Mouse (Mus musculus) MEL (cell line): ENCODE data around the gene Rcc1. TPM values are rescaled to one million over a fixed set of nuclear protein-coding genes. Genes with fewer than 3 reads are reported as not detected.

Source experiments
- DNase-seq: peaks from one replicate; pipeline ENCODE4 v3.0.0; 2011; ENCODE audit warnings: low read depth, low spot score
- H3K27ac ChIP-seq: 2 replicates; pipeline ENCODE4 v1.5.1; 2012; ENCODE audit warnings: low read depth, mild to moderate bottlenecking, control low read depth, low read length, moderate library complexity; ENCODE audit not compliant: control insufficient read depth
- H3K27me3 ChIP-seq, 2 experiments: fragments of 150-350 bp in 1 of 2; sonication (generic) in 1 of 2; 2 replicates each; pipeline ENCODE4 v1.6.1; 2012; ENCODE audit warnings: low read length in 2 of 2, mild to moderate bottlenecking in 2 of 2, improper control_type of control experiment in 1 of 2, moderate library complexity in 1 of 2; ENCODE audit not compliant: insufficient read depth in 2 of 2, control insufficient read depth in 1 of 2
- H3K36me3 ChIP-seq, 2 experiments: 2 replicates each; pipeline ENCODE4 v1.6.1; 2012 to 2014; ENCODE audit warnings: low read length in 2 of 2, improper control_type of control experiment in 1 of 2, inconsistent platforms in 1 of 2, mild to moderate bottlenecking in 1 of 2; ENCODE audit not compliant: insufficient read depth in 2 of 2, control insufficient read depth in 1 of 2
- H3K4me1 ChIP-seq, 2 experiments: fragments of 150-350 bp in 1 of 2; sonication (generic) in 1 of 2; 2 replicates each; pipeline ENCODE4 v1.6.1; 2012; ENCODE audit warnings: low read length in 2 of 2, improper control_type of control experiment in 1 of 2, mild to moderate bottlenecking in 1 of 2; ENCODE audit not compliant: insufficient read depth in 2 of 2, control insufficient read depth in 1 of 2
- H3K4me3 ChIP-seq, 2 experiments: fragments of 150-350 bp in 1 of 2; sonication (generic) in 1 of 2; 2 replicates each; pipeline ENCODE4 v1.5.1; 2012; ENCODE audit warnings: low read depth in 2 of 2, low read length in 2 of 2, mild to moderate bottlenecking in 2 of 2, moderate library complexity in 2 of 2, control low read depth in 1 of 2, improper control_type of control experiment in 1 of 2; ENCODE audit not compliant: control insufficient read depth in 1 of 2, insufficient read depth in 1 of 2
- H3K79me2 ChIP-seq: 2 replicates; pipeline ENCODE4 v1.6.1; 2012; ENCODE audit warnings: mild to moderate bottlenecking, low read length, moderate library complexity; ENCODE audit not compliant: control insufficient read depth, poor library complexity, insufficient read depth
- H3K9ac ChIP-seq: 2 replicates; pipeline ENCODE4 v1.6.1; 2012; ENCODE audit warnings: low read depth, mild to moderate bottlenecking, control low read depth, low read length, moderate library complexity; ENCODE audit not compliant: control insufficient read depth, poor library complexity, severe bottlenecking
- H3K9me3 ChIP-seq: fragments of 150-350 bp; sonication (generic); replicated peaks from 2 replicates; pipeline ENCODE4 v1.6.1; 2012; ENCODE audit warnings: mild to moderate bottlenecking, low read length, improper control_type of control experiment, moderate library complexity; ENCODE audit not compliant: insufficient read depth
- CHD1 ChIP-seq: IDR thresholded peaks from 2 replicates; pipeline ENCODE4 v1.6.1; 2012; ENCODE audit warnings: low read depth, mild to moderate bottlenecking, inconsistent platforms, low read length, improper control_type of control experiment
- CHD2 ChIP-seq: IDR thresholded peaks from 2 replicates; pipeline ENCODE4 v1.6.1; 2011; ENCODE audit warnings: low read length, improper control_type of control experiment
- CTCF ChIP-seq, 3 experiments: IDR thresholded peaks in 2 of 3; conservative IDR thresholded peaks in 1 of 3; 2 replicates each; pipeline ENCODE4 v1.5.1; 2011 to 2012; ENCODE audit warnings: low read length in 3 of 3, low read depth in 2 of 3, mild to moderate bottlenecking in 2 of 3, improper control_type of control experiment in 1 of 3, inconsistent platforms in 1 of 3, mixed read lengths in 1 of 3, moderate library complexity in 1 of 3; ENCODE audit not compliant: control insufficient read depth in 1 of 3, insufficient read depth in 1 of 3, poor library complexity in 1 of 3, severe bottlenecking in 1 of 3
- E2F4 ChIP-seq: IDR thresholded peaks from 2 replicates; pipeline ENCODE4 v1.6.1; 2011; ENCODE audit warnings: low read depth, low read length, improper control_type of control experiment, borderline replicate concordance
- EP300 ChIP-seq, 2 experiments: IDR thresholded peaks; 2 replicates each; pipeline ENCODE4 v1.6.1; 2011; ENCODE audit warnings: improper control_type of control experiment in 2 of 2, low read length in 2 of 2, low read depth in 1 of 2, mild to moderate bottlenecking in 1 of 2
- ETS1 ChIP-seq: IDR thresholded peaks from 2 replicates; pipeline ENCODE4 v1.6.1; 2012; ENCODE audit warnings: low read depth, mild to moderate bottlenecking, inconsistent platforms, low read length, improper control_type of control experiment, moderate library complexity
- GABPA ChIP-seq: IDR thresholded peaks from 2 replicates; pipeline ENCODE4 v1.6.1; 2012; ENCODE audit warnings: low read depth, mild to moderate bottlenecking, inconsistent platforms, low read length, improper control_type of control experiment, moderate library complexity
- GATA1 ChIP-seq: IDR thresholded peaks from 2 replicates; pipeline ENCODE4 v1.6.1; 2011; ENCODE audit warnings: low read depth, low read length, improper control_type of control experiment
- MAZ ChIP-seq: IDR thresholded peaks from 2 replicates; pipeline ENCODE4 v1.6.1; 2012; ENCODE audit warnings: low read depth, mild to moderate bottlenecking, inconsistent platforms, low read length, improper control_type of control experiment
- MEF2A ChIP-seq: IDR thresholded peaks from 2 replicates; pipeline ENCODE4 v1.6.1; 2014; ENCODE audit warnings: low read depth, mild to moderate bottlenecking, inconsistent platforms, low read length, improper control_type of control experiment; ENCODE audit not compliant: poor library complexity, insufficient replicate concordance, severe bottlenecking; ENCODE audit errors: extremely low read depth
- MYB ChIP-seq: IDR thresholded peaks from 2 replicates; pipeline ENCODE4 v1.6.1; 2011; ENCODE audit warnings: mild to moderate bottlenecking, low read depth, low read length, improper control_type of control experiment
- NELFE ChIP-seq: IDR thresholded peaks from 2 replicates; pipeline ENCODE4 v1.6.1; 2011; ENCODE audit warnings: low read depth, low read length, improper control_type of control experiment
- POLR2AphosphoS2 ChIP-seq: IDR thresholded peaks from 2 replicates; pipeline ENCODE4 v1.6.1; 2011; ENCODE audit warnings: low read length, improper control_type of control experiment
- POLR2AphosphoS5 ChIP-seq: IDR thresholded peaks from 2 replicates; pipeline ENCODE4 v1.6.1; 2012; ENCODE audit warnings: low read depth, borderline replicate concordance, mild to moderate bottlenecking, inconsistent platforms, low read length, moderate library complexity, mixed read lengths
- SMC3 ChIP-seq: IDR thresholded peaks from 2 replicates; pipeline ENCODE4 v1.6.1; 2011; ENCODE audit warnings: low read depth, low read length, improper control_type of control experiment
- TAL1 ChIP-seq: IDR thresholded peaks from 2 replicates; pipeline ENCODE4 v1.6.1; 2012; ENCODE audit warnings: mild to moderate bottlenecking, inconsistent platforms, low read length, moderate library complexity, mixed read lengths
- TCF12 ChIP-seq: IDR thresholded peaks from 2 replicates; pipeline ENCODE4 v1.6.1; 2014; ENCODE audit warnings: low read depth, mild to moderate bottlenecking, inconsistent platforms, low read length, improper control_type of control experiment, moderate library complexity
- UBTF ChIP-seq: IDR thresholded peaks from 2 replicates; pipeline ENCODE4 v1.6.1; 2012; ENCODE audit warnings: low read depth, mild to moderate bottlenecking, inconsistent platforms, low read length, improper control_type of control experiment, moderate library complexity, borderline replicate concordance; ENCODE audit not compliant: insufficient read depth
- USF1 ChIP-seq: IDR thresholded peaks from 2 replicates; pipeline ENCODE4 v1.6.1; 2014; ENCODE audit warnings: low read depth, mild to moderate bottlenecking, inconsistent platforms, low read length, improper control_type of control experiment, moderate library complexity
- ZC3H11A ChIP-seq: IDR thresholded peaks from 2 replicates; pipeline ENCODE4 v1.6.1; 2012; ENCODE audit warnings: low read depth, mild to moderate bottlenecking, inconsistent platforms, low read length, improper control_type of control experiment
- ZKSCAN1 ChIP-seq: IDR thresholded peaks from 2 replicates; pipeline ENCODE4 v1.6.1; 2012; ENCODE audit warnings: low read depth, mild to moderate bottlenecking, inconsistent platforms, low read length, improper control_type of control experiment, moderate library complexity
- ZNF384 ChIP-seq: IDR thresholded peaks from 2 replicates; pipeline ENCODE4 v1.6.1; 2012; ENCODE audit warnings: low read depth, mild to moderate bottlenecking, inconsistent platforms, low read length, improper control_type of control experiment
- polyA plus RNA-seq, 2 experiments: library from polyadenylated mRNA; stranded (reverse) in 1 of 2; unstranded in 1 of 2; fragments of >175 nt in 1 of 2; fragments of >200 nt in 1 of 2; gene quantifications; 2 replicates each; pipeline versions ENCODE4 v1.2.1 to v1.2.4; 2012; ENCODE audit warnings: low replicate concordance in 2 of 2, low read depth in 1 of 2; ENCODE audit not compliant: insufficient read length in 2 of 2, insufficient read depth in 1 of 2, missing spikeins in 1 of 2
- total RNA-seq: library from RNA; depleted of rRNA; stranded (reverse); fragments of 300-350 nt; gene quantifications from 2 replicates; pipeline ENCODE4 v1.2.3, GENCODE M21; 2012

Gene Rcc1
- total and polyA plus RNA-seq, 3 experiments, result 83.6 to 186 (median 147) TPM

GRCm38 (mm10) chr4:132301486-132301885 lies 51.9 kb downstream of the Rcc1 start:
- no peak overlapping the region for H3K4me3 ChIP-seq
- no peak for TF ChIP-seq SMC3
- TF ChIP-seq GABPA, result no peak
- no peak overlapping the region for H3K27ac ChIP-seq
- H3K36me3 ChIP-seq, result peaks cover 0 to 12% of the 10 kb centered on the region in 2 experiments; a peak in 2 of 4 replicates
- H3K9ac ChIP-seq, result no peak overlapping the region
- no peaks in the 10 kb centered on the region for H3K9me3 ChIP-seq
- peaks cover 0 to 26% of the 10 kb centered on the region in 2 experiments; a peak in 2 of 4 replicates for H3K4me1 ChIP-seq
- H3K27me3 ChIP-seq, result no peaks in the 10 kb centered on the region
- H3K79me2 ChIP-seq, result no peaks in the 10 kb centered on the region
- DNase-seq, result no peak

- no peak overlapping the region for H3K27ac ChIP-seq
- H3K79me2 ChIP-seq, result no peaks in the 10 kb centered on the region
- no peaks in the 10 kb centered on the region; a peak in 1 of 4 replicates for H3K36me3 ChIP-seq
- no peak for DNase-seq
- no peak overlapping the region for H3K9ac ChIP-seq
- no peak overlapping the region for H3K4me3 ChIP-seq
- no peaks in the 10 kb centered on the region for H3K9me3 ChIP-seq
- H3K4me1 ChIP-seq, result peaks cover 0 to 14% of the 10 kb centered on the region in 2 experiments; a peak in 2 of 4 replicates
- TF ChIP-seq USF1, result no peak
- TF ChIP-seq POLR2AphosphoS2, result no peak
- no peak for TF ChIP-seq ZKSCAN1
- no peak for TF ChIP-seq CTCF (IDR thresholded peaks at IDR 0.05 in 2 of 3, conservative IDR thresholded peaks at IDR 0.05 in 1 of 3; ENCODE audit: control insufficient read depth in 1 of 3, insufficient read depth in 1 of 3, low read depth in 2 of 3, low read length in 3 of 3, poor library complexity in 1 of 3, severe bottlenecking in 1 of 3)
- TF ChIP-seq MYB, result no peak
- no peak for TF ChIP-seq ZC3H11A
- TF ChIP-seq CHD2, result no peak
- TF ChIP-seq POLR2AphosphoS5, result no peak
- no peak for TF ChIP-seq MEF2A
- no peak for TF ChIP-seq TAL1
- TF ChIP-seq CHD1, result no peak
- TF ChIP-seq NELFE, result no peak
- TF ChIP-seq MAZ, result no peak
- TF ChIP-seq EP300 (IDR thresholded peaks at IDR 0.05; ENCODE audit: low read depth in 1 of 2, low read length in 2 of 2), result no peak
- TF ChIP-seq ZNF384, result no peak
- no peak for TF ChIP-seq ETS1
- TF ChIP-seq TCF12, result no peak
- no peak for TF ChIP-seq E2F4
- no peak for TF ChIP-seq GATA1
- TF ChIP-seq UBTF, result no peak
- H3K27me3 ChIP-seq, result no peaks in the 10 kb centered on the region
These were observed 53.6 kb downstream of the Rcc1 start for GRCm38 (mm10) chr4:132299849-132300248.
